Mouse (Mus musculus): ENCODE measurements at regions not wholly inside any gene's neighbourhood (a gene's known extent, or its start where the extent isn't known, plus 50 kb on each side); places are given as distances from the start of the nearest gene placed in this dataset.

DNA sequence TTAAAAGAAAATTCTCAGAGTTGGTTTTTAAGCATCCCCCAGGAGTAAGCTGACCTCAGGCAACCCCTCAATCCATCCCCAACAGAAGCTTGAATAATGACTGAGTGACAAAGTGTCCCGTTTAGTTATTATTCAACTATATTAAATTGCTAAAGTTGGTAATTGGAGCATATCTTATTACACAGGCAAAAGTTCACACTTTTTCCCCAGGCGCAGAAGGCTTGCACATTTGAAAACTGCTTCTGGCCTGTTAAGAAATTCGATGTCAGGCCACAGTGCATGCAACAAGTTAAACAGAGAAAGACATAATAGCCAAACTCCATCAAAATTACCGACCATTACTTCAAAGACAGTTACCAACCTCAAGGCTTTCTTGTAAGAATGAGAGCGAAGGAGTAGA is 240.3 kb downstream of the Pik3r1 start:
- TF ChIP-seq CTCF (conservative IDR thresholded peaks at IDR 0.05; ENCODE audit: insufficient read depth, insufficient read length, low read depth, low read length), result no peak
- TF ChIP-seq POLR2A (IDR thresholded peaks at IDR 0.05; ENCODE audit: low read depth, low read length), result no peak
